Mouse (Mus musculus) inflammation-experienced regulatory T-cells, adult 6 months (primary cell): ENCODE data around the gene Ccdc92b. TPM values are rescaled to one million over a fixed set of nuclear protein-coding genes. Genes with fewer than 3 reads are reported as not detected.

Source experiments
- polyA plus RNA-seq, 3 experiments: library from polyadenylated mRNA; unstranded; fragments of 100-300 nt; shearing (Covaris generic); gene quantifications; one replicate each; pipeline ENCODE4 v1.2.1; 2017

Ccdc92b gene
- polyA plus RNA-seq, 3 experiments from 2014 or later = not detected

Other genes with a start within 250 kb of the Ccdc92b start
- 10 to 100 TPM in 1 of 3 experiments, 1 to 10 TPM in 1, under 1 TPM in 1; 0.63 to 11.9 (median 1.6) TPM for gene Rap1gap2, start 8.7 kb upstream of the Ccdc92b start, polyA plus RNA-seq
- gene Cluh, start 29.9 kb downstream of the Ccdc92b start, polyA plus RNA-seq = 10 to 100 TPM in 2 of 3 experiments, 1 to 10 TPM in 1; 5.9 to 11.2 (median 10.1) TPM
- 10 to 100 TPM; 79.4 to 92.1 (median 81.5) TPM for gene Pafah1b1, start 105.1 kb downstream of the Ccdc92b start, polyA plus RNA-seq
- gene Mettl16, start 151.2 kb downstream of the Ccdc92b start, polyA plus RNA-seq = 10 to 100 TPM; 29.2 to 32.2 (median 31.5) TPM
- 1 to 10 TPM; 4.8 to 6.5 (median 6.3) TPM for gene Mnt, start 211.3 kb downstream of the Ccdc92b start, polyA plus RNA-seq